Mouse (Mus musculus): ENCODE data around the gene Olfr825. TPM values are rescaled to one million over a fixed set of nuclear protein-coding genes. Genes with fewer than 3 reads are reported as not detected.

The Olfr825 gene
- not detected for total RNA-seq (2023)

DNA sequence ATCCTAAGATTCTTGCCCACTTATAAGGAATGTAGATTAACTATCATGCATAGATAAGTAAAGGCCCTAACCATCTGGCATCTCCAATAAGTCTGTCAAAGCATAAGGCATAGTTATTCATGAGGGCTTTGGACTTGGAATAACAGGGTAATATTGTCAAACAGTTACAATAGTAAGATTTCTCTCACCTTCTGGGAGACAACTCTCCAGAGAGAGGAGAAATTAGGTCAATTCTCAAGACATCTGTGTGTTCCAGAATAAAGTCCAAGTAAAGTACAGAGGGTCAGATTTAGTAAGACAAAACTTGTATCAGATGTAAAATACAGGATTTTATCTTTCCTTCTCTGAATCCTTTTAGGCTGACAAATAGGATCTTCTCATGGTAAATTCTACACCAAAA is at the start of gene Olfr825:
Gene Olfr825, minus strand, starts transcription at position 101 of the 400 bp plus-strand sequence.

GRCm38 (mm10) chr10:130214303-130214702 is 47.7 kb upstream of the Olfr825 start, which contains the start of gene Olfr827:
Gene Olfr827, minus strand, starts transcription at chr10:130214403.

GRCm38 (mm10) chr10:130184086-130184485 is 17.5 kb upstream of the Olfr825 start, which contains the start of gene Olfr826:
Gene Olfr826, minus strand, starts transcription at chr10:130184186.

GRCm38 (mm10) chr10:130129900-130130299 is 36.7 kb downstream of the Olfr825 start, which contains the start of gene Olfr824:
Gene Olfr824, minus strand, starts transcription at chr10:130130000.

GRCm38 (mm10) chr10:130115283-130115682 is 51.3 kb downstream of the Olfr825 start, which contains the start of gene Olfr823:
Gene Olfr823, minus strand, starts transcription at chr10:130115383.

Other genes with a start within 250 kb of the Olfr825 start
- gene Olfr818, start 217.7 kb downstream of the Olfr825 start, total RNA-seq (2023): not detected
- not detected for gene Olfr819, start 199.5 kb downstream of the Olfr825 start, total RNA-seq (2023)
- not detected for gene Olfr247, start 190.6 kb downstream of the Olfr825 start, total RNA-seq (2023)
- gene Gm10310, start 181.7 kb downstream of the Olfr825 start, total RNA-seq (2023): not detected
- not detected for gene Olfr820, start 154.1 kb downstream of the Olfr825 start, total RNA-seq (2023)
- not detected for gene Olfr821, start 136.4 kb downstream of the Olfr825 start, total RNA-seq (2023)
- not detected for gene Olfr822, start 95.6 kb downstream of the Olfr825 start, total RNA-seq (2023)
- not detected for gene Olfr823, start 51.4 kb downstream of the Olfr825 start, total RNA-seq (2023)
- gene Olfr824, start 36.8 kb downstream of the Olfr825 start, total RNA-seq (2023): not detected
- not detected for gene Olfr826, start 17.4 kb upstream of the Olfr825 start, total RNA-seq (2023)
- not detected for gene Olfr827, start 47.6 kb upstream of the Olfr825 start, total RNA-seq (2023)
- not detected for gene Neurod4, start 113.5 kb upstream of the Olfr825 start, total RNA-seq (2023)
- gene Tespa1, start 156.1 kb upstream of the Olfr825 start, total RNA-seq (2023): 1 to 10 TPM; 2.8 TPM
- not detected for gene Vmn2r84, start 227.6 kb upstream of the Olfr825 start, total RNA-seq (2023)

Measured in neutrophil, adult 59 days (primary cell).